Mouse (Mus musculus): ENCODE measurements around the gene Tshz3. TPM values are rescaled to one million over a fixed set of nuclear protein-coding genes. Genes with fewer than 3 reads are reported as not detected.

Tshz3 gene
- 4.1 and 5.8 TPM in 2 replicates for polyA plus RNA-seq (2015; fragmentation: Nextera tagmentation; extraction: Ambion mirVana)

DNA sequence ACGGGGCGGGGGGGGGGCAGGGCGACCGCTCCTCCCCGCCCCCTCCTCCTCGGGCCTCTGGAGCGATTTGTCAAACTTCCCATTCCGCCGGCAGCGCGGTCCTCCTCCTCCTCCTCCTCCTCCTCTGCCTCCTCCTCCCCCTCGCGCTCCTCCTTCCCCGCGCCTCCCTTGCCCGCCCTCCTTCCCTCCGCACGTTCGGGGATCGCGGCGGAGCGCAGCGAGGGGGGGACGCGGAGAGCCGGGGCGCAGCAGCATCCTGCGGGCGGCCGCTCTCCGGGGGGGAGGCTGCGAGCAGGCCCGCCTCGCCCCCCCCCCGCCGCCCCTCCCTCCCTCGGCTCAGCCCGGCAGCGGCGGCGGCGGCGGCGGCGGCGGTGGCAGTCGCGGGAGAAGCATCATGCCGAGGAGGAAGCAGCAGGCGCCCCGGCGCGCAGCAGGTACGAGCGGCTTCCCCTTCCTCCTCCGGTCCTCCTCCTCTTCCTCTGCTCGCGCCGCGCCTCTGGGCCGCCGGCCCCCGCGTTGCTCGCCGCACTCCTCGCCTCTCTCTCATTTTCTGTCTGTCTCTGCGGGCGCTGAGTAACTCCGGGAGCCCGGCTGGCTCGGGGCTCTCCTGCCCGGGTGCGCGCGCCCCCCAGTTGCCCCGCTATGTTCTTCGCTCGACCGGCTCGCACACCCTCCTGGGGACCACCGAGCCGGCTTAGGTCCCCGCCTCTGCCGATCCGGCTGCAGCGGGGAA lies at the start of gene Tshz3:
Gene Tshz3, plus strand, starts transcription at position 263 of the 733 bp plus-strand sequence.
- Histone ChIP-seq H3K4me3 (ENCODE audit: low read depth, low read length) (peak within 1 kb of the TSS; percentile 74), H3K9ac (replicated peaks; ENCODE audit: low read depth) (peak within 1 kb of the TSS; percentile 46), H3K4me2 (replicated peaks; ENCODE audit: low read depth, low read length) (peak within 1 kb of the TSS; percentile 71), H3K36me3 (ENCODE audit: insufficient read depth, low read length) (no peaks in the 10 kb centered on the region), H3K9me3 (ENCODE audit: low read length) (no peaks in the 10 kb centered on the region), H3K27ac (ENCODE audit: low read length) (peak within 1 kb of the TSS; percentile 85), H3K4me1 (ENCODE audit: insufficient read depth, low read depth, low read length) (no peaks in the 10 kb centered on the region; the same call in 1 of the 2 replicates), H3K27me3 (replicated peaks; ENCODE audit: insufficient read depth, low read length) (peaks cover 18% of the 10 kb centered on the region)
- peak; percentile 86 for DNase-seq (ENCODE audit: low spot score)
- under 1% methylated on average over 34 of the region's 88 CpGs for WGBS
- ATAC-seq, result peak; percentile 57
- TF ChIP-seq EP300 (IDR thresholded peaks at IDR 0.05), result no peak
- no peak for TF ChIP-seq CTCF (IDR thresholded peaks at IDR 0.05)

DNA sequence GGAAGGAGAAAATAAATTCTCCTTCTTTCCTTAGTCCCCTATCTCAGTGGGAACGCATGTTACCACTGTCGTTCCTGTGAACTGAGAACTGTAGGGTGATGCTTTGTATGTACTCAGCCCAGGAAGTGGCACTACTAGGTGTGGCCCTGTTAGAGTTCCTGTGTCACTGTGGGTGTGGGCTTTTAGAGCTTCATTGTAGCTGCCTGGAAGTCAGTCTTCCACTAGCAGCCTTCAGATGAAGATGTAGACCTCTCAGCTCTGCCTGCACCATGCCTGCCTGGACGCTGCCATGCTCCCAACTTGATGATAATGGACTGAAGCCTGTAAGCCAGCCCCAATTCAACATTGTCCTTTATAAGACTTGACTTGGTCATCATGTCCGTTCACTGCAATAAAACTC lies 42.0 kb upstream of the Tshz3 start:
- no peak overlapping the region for H3K4me2 ChIP-seq (replicated peaks; ENCODE audit: low read depth, low read length)
- no peak overlapping the region for H3K27ac ChIP-seq (ENCODE audit: low read length)
- H3K9me3 ChIP-seq (ENCODE audit: low read length), result no peaks in the 10 kb centered on the region
- no peaks in the 10 kb centered on the region for H3K27me3 ChIP-seq (replicated peaks; ENCODE audit: insufficient read depth, low read length)
- DNase-seq (ENCODE audit: low spot score) (no peak), ATAC-seq (no peak)
- 70% methylated on average over 4 of the region's 4 CpGs for WGBS
- no peak overlapping the region for H3K9ac ChIP-seq (replicated peaks; ENCODE audit: low read depth)
- H3K4me3 ChIP-seq (ENCODE audit: low read depth, low read length), result no peak overlapping the region
- no peaks in the 10 kb centered on the region for H3K36me3 ChIP-seq (ENCODE audit: insufficient read depth, low read length)
- H3K4me1 ChIP-seq (ENCODE audit: insufficient read depth, low read depth, low read length), result no peaks in the 10 kb centered on the region
- TF ChIP-seq CTCF (IDR thresholded peaks at IDR 0.05) (no peak), EP300 (IDR thresholded peaks at IDR 0.05) (no peak)

DNA sequence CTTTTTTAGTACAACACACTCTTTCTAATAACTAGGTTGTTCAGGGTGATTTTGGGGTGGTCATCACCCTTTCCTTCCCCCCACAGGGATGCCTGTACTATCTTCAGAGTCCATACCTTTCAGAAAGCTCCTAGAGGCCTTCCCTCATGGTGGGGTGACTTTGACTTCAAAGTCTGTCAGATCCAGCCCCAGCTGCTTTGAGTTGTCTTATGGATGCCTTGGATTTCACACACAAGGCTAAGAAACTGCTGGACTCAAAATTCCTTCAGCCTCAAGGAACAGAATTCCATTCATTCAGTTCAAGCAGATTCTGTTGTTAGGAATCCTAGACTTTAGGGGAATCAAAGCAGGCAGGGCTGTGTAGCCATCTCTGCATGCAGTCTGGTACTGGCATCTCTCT lies 41.5 kb upstream of the Tshz3 start:
- H3K4me2 ChIP-seq (replicated peaks; ENCODE audit: low read depth, low read length), result no peak overlapping the region
- ATAC-seq, result no peak

DNA sequence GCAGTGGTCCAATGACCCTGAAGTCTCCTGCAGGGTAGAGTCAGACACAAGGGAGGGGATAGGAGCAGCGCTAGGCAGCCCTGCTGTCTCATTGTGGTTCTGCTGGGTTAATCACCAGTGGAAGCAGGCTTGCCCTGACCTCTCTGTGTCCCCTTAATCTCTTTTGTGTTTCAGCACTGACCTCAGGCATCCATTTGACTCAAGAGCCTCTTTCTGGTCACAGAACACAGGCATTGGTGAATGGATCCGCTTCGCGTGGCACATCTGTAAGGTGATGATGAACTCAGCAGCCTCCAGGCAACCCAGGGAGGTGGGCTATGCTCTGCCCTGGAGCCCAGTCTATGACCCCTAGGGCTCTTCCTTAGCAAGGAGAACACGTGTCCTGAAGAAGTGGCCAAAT lies 39.6 kb upstream of the Tshz3 start:
- Histone ChIP-seq H3K9me3 (ENCODE audit: low read length) (no peaks in the 10 kb centered on the region), H3K9ac (replicated peaks; ENCODE audit: low read depth) (no peak overlapping the region), H3K27me3 (replicated peaks; ENCODE audit: insufficient read depth, low read length) (no peaks in the 10 kb centered on the region), H3K36me3 (ENCODE audit: insufficient read depth, low read length) (no peaks in the 10 kb centered on the region), H3K4me3 (ENCODE audit: low read depth, low read length) (no peak overlapping the region), H3K4me2 (replicated peaks; ENCODE audit: low read depth, low read length) (no peak overlapping the region), H3K4me1 (ENCODE audit: insufficient read depth, low read depth, low read length) (no peaks in the 10 kb centered on the region), H3K27ac (ENCODE audit: low read length) (no peak overlapping the region)
- 79% methylated on average over 5 of the region's 5 CpGs for WGBS
- no peak for ATAC-seq
- DNase-seq (ENCODE audit: low spot score), result no peak
- TF ChIP-seq EP300 (IDR thresholded peaks at IDR 0.05), result no peak
- TF ChIP-seq CTCF (IDR thresholded peaks at IDR 0.05), result no peak

More for the DNA sequence above, 41.5 kb upstream of the Tshz3 start:
- H3K4me1 ChIP-seq (ENCODE audit: insufficient read depth, low read depth, low read length), result no peaks in the 10 kb centered on the region
- H3K4me3 ChIP-seq (ENCODE audit: low read depth, low read length), result no peak overlapping the region
- H3K27me3 ChIP-seq (replicated peaks; ENCODE audit: insufficient read depth, low read length), result no peaks in the 10 kb centered on the region
- H3K9me3 ChIP-seq (ENCODE audit: low read length), result no peaks in the 10 kb centered on the region
- DNase-seq (ENCODE audit: low spot score), result no peak
- H3K27ac ChIP-seq (ENCODE audit: low read length), result no peak overlapping the region
- TF ChIP-seq EP300 (IDR thresholded peaks at IDR 0.05) (no peak), CTCF (IDR thresholded peaks at IDR 0.05) (no peak)
- no peaks in the 10 kb centered on the region for H3K36me3 ChIP-seq (ENCODE audit: insufficient read depth, low read length)
- H3K9ac ChIP-seq (replicated peaks; ENCODE audit: low read depth), result no peak overlapping the region

DNA sequence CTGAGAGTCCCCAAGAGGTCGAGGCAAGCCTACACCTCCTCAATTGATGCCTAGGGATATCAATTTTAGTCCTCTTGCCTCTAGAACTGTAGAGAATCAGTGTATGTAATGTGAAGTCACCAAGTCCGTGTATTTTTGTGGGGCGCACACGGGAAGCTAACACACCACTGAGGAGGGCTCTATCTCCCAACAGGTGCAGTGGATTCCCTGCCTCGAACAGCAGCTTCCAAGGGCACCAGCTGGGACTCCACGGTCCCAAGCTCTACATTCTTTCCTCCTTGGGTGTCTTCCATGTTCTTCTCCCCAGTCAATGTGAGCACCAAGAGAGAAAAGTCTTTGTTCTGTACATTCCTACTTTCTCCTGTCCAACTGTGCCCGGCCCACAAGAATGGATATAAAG lies 38.7 kb upstream of the Tshz3 start:
- DNase-seq (ENCODE audit: low spot score) (no peak), ATAC-seq (no peak)
- TF ChIP-seq CTCF (IDR thresholded peaks at IDR 0.05) (no peak), EP300 (IDR thresholded peaks at IDR 0.05) (no peak)
- 81% methylated on average over 7 of the region's 7 CpGs for WGBS
- H3K27me3 ChIP-seq (replicated peaks; ENCODE audit: insufficient read depth, low read length), result no peaks in the 10 kb centered on the region
- no peak overlapping the region for H3K4me2 ChIP-seq (replicated peaks; ENCODE audit: low read depth, low read length)
- H3K4me3 ChIP-seq (ENCODE audit: low read depth, low read length), result no peak overlapping the region
- no peak overlapping the region for H3K27ac ChIP-seq (ENCODE audit: low read length)
- H3K36me3 ChIP-seq (ENCODE audit: insufficient read depth, low read length), result no peaks in the 10 kb centered on the region
- H3K9ac ChIP-seq (replicated peaks; ENCODE audit: low read depth), result no peak overlapping the region
- H3K4me1 ChIP-seq (ENCODE audit: insufficient read depth, low read depth, low read length), result no peaks in the 10 kb centered on the region
- H3K9me3 ChIP-seq (ENCODE audit: low read length), result no peaks in the 10 kb centered on the region

DNA sequence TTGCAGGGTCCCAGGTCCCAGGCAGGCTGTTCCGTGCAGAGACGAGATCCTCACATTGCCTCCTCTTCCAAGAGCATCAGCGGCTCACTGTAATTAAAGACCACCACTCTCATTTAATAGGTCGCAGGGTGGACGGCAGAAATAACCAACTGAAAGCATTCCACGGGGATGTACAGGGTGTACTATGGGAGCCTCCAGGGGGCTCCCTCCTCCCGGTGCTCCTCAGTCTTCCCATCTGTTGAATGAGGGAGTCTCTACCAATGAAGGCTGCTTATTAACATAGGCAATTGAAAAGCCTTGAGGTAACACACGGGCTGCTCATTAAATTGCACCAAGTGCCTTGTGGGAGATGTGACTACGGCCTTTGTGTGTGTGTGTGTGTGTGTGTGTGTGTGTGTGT lies 37.3 kb upstream of the Tshz3 start:
- H3K4me1 ChIP-seq (ENCODE audit: insufficient read depth, low read depth, low read length), result no peaks in the 10 kb centered on the region
- no peak overlapping the region for H3K27ac ChIP-seq (ENCODE audit: low read length)
- TF ChIP-seq CTCF (IDR thresholded peaks at IDR 0.05) (no peak), EP300 (IDR thresholded peaks at IDR 0.05) (no peak)
- no peaks in the 10 kb centered on the region for H3K9me3 ChIP-seq (ENCODE audit: low read length)
- no peak overlapping the region for H3K4me2 ChIP-seq (replicated peaks; ENCODE audit: low read depth, low read length)
- ATAC-seq, result no peak
- no peak overlapping the region for H3K4me3 ChIP-seq (ENCODE audit: low read depth, low read length)
- no peak for DNase-seq (ENCODE audit: low spot score)
- WGBS, result 67% methylated on average over 9 of the region's 9 CpGs
- no peaks in the 10 kb centered on the region for H3K36me3 ChIP-seq (ENCODE audit: insufficient read depth, low read length)
- no peaks in the 10 kb centered on the region for H3K27me3 ChIP-seq (replicated peaks; ENCODE audit: insufficient read depth, low read length)
- no peak overlapping the region for H3K9ac ChIP-seq (replicated peaks; ENCODE audit: low read depth)

All from lung, postnatal 0 days (tissue).